Mouse (Mus musculus) G1E-ER4 (cell line): ENCODE results near the gene Sult5a1. TPM values are rescaled to one million over a fixed set of nuclear protein-coding genes. Genes with fewer than 3 reads are reported as not detected.

Source experiments
- GATA1 ChIP-seq: IDR thresholded peaks from one replicate; pipeline ENCODE4 v1.8.0; 2012; ENCODE audit warnings: low read length, inconsistent platforms
- polyA plus RNA-seq: library from polyadenylated mRNA; stranded (reverse); fragments of >175 nt; gene quantifications from 2 replicates; pipeline ENCODE4 v1.2.3, GENCODE M21; 2012

Gene Sult5a1
- polyA plus RNA-seq, 1 experiment: not detected

DNA sequence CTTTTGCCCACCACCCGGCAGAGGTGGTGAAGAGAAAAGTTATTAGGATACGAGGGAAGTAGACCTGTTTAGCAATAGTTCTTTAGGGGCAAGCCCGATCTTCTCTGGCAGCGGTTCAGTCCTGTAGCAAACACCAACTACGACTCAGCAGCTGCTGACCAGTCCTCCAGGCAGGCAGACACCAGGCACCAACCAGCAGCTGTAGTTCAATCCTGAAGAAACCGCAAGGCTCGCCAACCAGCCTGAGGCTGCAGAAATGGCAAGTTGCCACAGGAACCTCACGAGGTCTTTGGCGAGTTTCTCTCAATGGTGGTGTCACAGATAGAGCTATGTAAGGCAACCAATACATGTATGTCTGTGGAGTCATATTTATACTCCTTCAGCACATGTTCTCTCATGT is 45.2 kb downstream of the Sult5a1 start:
- TF ChIP-seq GATA1: no peak

DNA sequence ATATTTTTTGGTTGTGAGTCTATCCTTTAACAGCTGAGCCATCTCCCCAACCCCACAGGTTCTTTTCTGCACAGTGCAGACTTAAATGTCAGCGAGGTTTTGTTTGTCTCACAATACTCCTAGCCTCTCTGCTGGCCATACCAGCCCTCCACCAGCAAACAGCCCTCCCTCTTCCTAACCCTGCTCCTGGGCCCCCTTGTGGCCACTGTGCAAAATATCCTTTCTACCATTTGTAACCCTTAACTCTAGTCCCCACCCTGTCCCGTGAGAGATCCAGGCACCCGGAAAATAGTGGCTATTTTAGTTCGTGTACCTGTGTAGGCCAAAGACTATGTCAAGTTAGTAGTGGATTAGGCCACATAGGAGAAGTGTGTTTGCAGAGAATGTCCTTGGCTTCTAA is 47.5 kb downstream of the Sult5a1 start:
- TF ChIP-seq GATA1: no peak

DNA sequence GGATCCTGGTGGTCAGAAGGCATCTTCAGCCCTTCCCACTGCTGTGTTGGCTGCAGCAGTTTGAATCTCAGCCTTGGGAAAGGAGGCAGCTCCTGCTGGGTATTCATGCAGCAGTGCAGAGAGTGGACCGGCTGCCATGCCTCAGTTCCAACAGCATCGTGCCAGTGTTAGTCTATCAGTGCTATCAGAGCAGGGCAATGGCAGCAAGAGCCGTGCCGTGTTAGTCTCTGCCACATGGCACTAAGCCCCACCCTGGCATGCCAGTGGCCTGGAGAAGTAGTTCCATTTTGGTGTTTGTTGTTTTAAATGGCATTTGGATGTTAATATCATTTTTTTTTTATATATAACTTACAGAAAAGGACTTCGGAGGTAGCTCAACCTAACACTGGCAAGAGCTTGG is 49.2 kb downstream of the Sult5a1 start:
- no peak for TF ChIP-seq GATA1

DNA sequence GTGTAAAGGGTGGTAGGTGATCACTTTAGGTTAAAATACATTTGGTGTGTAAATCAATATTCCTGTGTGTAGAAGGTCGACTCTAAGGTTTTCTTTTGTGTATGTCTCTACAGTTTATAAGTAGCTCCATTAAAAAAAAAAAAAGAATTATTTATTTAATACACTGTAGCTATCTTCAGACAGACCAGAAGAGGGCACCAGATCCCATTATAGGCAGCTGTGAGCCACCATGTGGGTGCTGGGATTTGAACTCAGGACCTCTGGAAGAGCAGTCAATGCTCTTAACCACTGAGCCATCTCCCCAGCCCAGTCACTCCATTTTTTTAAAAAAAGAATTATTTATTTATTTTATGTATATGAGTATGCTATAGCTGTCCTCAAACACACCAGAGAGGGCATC is 50.1 kb downstream of the Sult5a1 start:
- TF ChIP-seq GATA1: no peak

DNA sequence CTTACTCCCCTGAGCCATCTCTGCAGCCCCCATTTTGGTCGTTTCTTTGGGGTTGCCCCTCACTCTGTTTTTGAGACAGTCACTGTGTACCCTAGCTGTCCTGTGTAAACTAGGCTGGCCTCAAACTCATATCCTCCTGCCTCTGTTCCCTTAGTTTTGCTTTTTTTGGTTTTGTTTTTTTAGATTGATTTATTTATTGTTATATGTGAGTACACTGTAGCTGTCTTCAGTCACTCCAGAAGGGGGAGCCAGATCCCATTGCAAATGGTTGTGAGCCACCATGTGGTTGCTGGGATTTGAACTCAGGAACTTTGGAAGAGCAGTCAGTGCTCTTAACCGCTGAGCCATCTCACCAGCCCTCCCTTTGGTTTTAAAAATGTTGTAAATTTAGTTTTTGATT is 51.6 kb downstream of the Sult5a1 start:
- no peak for TF ChIP-seq GATA1

DNA sequence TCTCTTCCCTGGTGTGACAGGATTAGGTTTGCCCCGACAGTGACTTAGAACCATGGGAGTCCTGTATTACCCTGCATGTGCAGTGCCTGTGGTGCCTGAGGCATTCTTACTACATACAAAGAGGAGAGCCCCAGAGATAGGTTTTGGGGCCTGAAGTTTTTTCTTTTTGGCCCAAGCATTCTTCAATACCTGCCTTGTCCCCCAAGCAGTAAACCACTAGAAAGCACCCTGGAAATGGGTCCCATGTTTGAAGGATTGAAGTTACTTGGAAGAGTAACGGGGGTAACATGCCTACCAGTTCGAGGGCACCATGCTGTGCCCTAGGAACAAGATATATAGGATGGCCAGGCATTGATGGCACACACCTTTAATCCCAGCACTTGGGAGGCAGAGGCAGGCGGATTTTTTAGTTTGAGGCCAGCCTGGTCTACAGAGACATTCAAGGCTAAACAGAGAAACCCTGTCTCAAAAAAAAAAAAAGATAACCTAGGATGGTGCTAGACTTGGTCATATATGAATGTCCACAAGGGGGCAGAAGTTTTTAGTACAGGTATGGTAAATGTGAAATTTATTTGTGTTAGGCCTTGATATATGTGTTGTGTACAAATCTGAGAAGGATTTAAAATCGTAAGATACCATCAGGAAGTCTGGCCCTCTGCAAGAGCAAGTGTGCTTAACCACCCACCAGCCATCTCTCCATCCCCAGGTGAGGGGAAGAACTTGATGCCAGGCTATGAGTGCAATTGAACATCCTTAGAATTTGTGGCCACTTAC is 52.4 kb downstream of the Sult5a1 start:
- TF ChIP-seq GATA1: no peak

DNA sequence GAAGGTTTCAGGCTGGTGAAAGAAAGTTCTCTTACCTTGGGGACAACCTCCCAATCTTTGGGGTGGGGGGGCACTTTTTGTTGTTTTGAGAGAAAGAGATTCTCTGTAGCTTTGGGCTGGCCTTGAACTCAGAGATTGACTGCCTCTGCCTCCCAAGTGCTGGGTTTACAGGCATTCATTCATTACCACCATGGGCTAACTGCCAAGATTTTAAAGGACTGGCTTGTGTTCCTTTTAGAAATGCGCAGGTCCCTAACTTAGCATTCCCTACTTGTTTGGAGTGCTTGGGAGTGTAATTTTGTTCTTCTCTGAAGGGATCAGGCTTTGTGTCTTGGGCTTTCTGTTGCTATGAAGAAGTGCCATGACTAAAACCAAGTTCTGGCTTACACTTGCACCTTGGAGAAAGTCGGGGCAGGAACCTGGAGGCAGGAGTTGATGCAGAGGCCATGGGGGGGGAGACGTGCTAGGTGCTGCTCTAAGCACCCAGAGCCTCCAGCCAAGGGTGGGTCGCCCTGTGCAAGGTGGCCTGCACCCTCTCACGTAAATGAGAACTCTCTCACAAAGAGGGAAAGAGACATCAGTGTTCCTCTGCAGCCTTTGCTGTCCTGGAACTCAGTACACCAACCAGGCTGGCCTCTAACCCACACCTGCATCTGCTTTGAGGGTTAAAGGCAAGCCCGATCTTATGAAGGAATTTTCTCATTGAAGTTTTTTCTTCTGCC is 53.9 kb downstream of the Sult5a1 start:
- no peak for TF ChIP-seq GATA1

DNA sequence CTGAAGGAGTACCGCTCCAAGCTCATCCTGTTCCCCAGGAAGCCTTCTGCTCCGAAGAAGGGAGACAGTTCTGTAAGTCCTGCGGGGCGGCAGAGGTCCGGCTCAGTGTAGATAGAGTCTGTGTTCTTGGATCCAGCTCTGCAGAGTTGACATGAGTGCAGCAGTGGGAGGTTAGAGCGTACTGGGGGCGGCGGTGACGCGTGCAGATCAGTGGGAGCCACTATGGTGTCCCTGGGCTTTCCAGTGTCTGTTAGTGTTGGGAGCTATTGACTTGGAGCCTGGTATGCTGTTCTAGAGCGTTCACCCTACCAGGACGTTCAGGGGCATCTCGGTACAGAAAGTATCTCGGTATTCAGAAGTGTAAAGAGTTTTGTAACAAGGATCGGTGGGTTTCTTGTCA is 54.8 kb downstream of the Sult5a1 start:
- no peak for TF ChIP-seq GATA1

DNA sequence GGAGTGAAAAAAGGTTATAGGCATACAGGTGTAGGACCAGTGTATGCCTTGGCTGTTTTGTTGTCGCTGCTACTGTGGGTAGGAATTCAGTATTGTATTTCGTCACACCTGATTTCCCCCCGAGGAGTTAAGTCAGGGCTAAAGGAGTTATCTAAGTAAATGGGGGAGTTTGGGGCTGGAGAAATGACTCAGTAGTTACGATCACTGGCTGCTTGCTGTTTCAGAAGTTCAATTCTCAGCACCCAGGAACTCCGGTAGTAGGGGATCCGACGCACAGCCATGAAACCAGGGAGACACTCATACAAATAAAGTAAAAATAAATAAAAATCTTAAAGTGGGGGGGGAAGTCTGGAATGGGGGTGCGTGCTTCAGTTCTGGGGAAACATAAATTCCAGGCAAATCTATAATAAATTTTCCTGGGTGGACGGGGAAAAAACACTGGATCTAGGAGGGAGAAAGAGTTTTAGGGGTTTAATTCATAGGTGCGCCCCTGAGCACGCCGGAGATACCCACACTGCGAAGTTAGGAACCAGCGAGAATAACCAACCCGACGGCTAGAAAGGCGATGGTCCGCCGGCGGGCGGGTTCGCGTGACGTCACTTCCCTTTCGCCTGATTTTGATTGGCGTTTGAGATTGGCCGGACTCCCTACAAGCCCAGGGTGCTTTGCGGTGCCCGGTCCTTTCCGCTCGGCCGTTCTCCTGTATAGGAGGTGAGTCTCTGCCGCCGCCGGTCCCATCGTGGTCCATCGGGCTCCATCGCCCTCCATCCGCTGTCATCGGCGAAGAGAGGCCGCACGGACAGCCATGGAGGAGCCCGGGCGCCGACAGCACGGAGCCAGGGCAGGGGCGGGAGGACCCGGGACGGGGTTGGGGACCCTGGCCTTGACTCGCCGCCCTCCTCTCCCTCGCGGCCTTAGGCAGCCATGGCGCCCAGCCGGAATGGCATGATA is 56.1 kb downstream of the Sult5a1 start, which contains the start of gene Rpl13:
Gene Rpl13 (plus strand): TSS at position 616 of the 951 bp plus-strand sequence.
- TF ChIP-seq GATA1: no peak

DNA sequence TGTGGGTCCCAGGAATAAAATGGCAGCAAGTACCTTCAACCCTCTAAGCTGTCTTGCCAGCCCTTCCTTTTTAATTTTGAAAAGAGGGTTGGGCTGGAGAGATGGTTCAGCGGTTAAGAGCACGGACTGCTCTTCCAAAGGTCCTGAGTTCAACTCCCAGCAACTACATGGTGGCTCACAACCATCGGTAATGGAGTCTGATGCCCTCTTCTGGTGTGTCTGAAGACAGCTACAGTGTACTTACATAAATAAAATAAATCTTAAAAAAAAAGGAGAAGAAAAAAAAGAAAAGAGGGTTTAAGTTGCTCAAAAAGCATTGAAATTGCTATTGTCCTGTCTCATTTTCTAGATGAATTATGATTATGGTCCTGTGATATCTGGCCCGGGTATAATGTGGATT is 56.9 kb downstream of the Sult5a1 start:
- TF ChIP-seq GATA1: no peak

DNA sequence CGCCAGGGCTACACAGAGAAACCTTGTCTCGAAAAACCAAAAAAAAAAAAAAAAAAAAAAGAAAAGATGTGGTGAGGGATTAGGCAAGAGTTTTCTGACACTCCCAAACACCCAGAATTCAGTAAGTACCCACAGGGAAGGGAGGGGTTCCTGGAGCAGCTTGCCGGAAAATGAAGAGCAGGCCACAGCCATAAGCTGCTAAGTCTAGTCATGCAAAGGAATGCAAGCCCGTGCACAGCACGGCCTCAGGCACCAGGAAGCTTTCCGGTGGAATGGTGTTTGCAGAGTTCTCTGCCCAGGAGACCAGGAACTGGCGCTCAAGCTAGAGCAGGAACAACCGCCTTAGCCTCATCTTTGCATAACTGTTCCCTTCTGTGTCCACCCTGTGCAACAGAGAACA is 57.8 kb downstream of the Sult5a1 start:
- TF ChIP-seq GATA1: no peak

DNA sequence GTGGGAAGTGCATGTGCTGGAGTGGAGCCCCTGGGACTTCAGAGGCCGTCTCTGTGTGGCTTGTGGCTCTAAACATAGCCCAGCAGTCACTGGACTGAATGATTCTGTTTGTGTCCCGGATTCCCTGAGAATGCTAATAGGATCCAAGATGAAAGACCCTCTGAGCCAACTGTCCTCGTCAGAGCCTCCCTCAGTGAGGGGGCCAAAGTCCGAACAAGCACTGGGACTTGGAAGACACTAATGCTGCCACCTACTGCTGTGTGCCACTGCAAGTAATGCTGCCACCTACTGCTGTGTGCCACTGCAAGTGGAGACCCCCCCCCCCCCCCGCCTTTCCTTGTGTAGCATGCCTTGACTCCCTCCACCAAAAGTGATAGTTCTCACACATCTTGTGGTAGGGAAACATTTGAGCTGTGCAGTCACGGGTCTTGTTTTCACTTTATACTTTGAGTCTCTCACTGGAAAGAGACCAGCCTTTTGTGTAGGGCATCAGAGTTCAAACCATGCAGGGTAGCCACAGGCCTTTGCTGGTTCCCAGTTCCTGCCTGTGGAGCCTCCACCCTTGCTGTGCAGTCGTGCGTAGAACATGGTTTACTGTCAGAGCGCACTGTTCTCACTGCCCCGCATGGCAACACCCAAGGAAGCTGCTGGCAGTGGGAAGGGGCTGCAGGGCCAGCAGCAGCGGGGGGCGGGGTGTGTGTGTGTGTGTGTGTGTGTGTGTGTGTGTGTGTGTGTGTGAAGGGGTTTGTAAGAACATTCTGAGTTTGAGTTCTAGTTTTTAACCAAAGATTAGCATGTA is 60.1 kb downstream of the Sult5a1 start:
- TF ChIP-seq GATA1: no peak

DNA sequence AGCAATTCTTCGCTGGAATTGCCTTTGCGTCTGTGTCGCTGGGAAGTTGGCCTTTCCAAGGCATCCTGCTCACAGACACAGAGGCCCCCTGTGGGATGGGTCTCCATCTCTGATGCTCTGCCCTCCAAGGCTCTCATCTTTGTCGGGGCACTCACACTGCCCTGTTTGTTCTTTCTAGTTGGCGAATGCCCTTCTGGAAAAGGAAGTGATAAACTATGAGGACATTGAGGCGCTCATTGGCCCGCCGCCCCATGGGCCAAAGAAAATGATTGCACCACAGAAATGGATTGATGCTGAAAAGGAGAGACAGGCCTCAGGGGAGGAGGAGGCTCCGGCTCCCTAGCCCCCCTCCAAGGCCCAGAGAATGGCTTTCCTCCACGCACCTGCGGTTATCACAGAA is 60.9 kb downstream of the Sult5a1 start:
- no peak for TF ChIP-seq GATA1

Other genes starting within 250 kb of the Sult5a1 start
- gene Ankrd11, start 116.0 kb downstream of the Sult5a1 start, polyA plus RNA-seq: 116 and 137 TPM in 2 replicates
- gene Spg7, start 95.4 kb downstream of the Sult5a1 start, polyA plus RNA-seq: 42.9 and 50.3 TPM in 2 replicates
- 3,898 and 4,864 TPM in 2 replicates for gene Rpl13, start 56.0 kb downstream of the Sult5a1 start, polyA plus RNA-seq
- gene Cpne7, start 40.9 kb downstream of the Sult5a1 start, polyA plus RNA-seq: 15.3 and 20.9 TPM in 2 replicates
- gene Dpep1, start 27.9 kb upstream of the Sult5a1 start, polyA plus RNA-seq: not detected in 2 replicates
- gene Chmp1a, start 54.4 kb upstream of the Sult5a1 start, polyA plus RNA-seq: 46.9 and 51.5 TPM in 2 replicates
- 0.21 and 0.54 TPM in 2 replicates for gene Spata33, start 54.5 kb upstream of the Sult5a1 start, polyA plus RNA-seq
- gene Cdk10, start 66.5 kb upstream of the Sult5a1 start, polyA plus RNA-seq: 69.4 and 91.1 TPM in 2 replicates
- gene Spata2l, start 77.9 kb upstream of the Sult5a1 start, polyA plus RNA-seq: 4.9 and 6.5 TPM in 2 replicates
- gene Zfp276, start 95.9 kb upstream of the Sult5a1 start, polyA plus RNA-seq: 7.1 and 8.6 TPM in 2 replicates
- gene Vps9d1, start 96.0 kb upstream of the Sult5a1 start, polyA plus RNA-seq: 65.3 and 87.9 TPM in 2 replicates
- 51.2 and 55.3 TPM in 2 replicates for gene Fanca, start 160.3 kb upstream of the Sult5a1 start, polyA plus RNA-seq
- 0.22 and 0.26 TPM in 2 replicates for gene Spire2, start 174.4 kb upstream of the Sult5a1 start, polyA plus RNA-seq
- 96.6 and 104 TPM in 2 replicates for gene Tcf25, start 215.4 kb upstream of the Sult5a1 start, polyA plus RNA-seq
- 0.02 and 0.03 TPM in 2 replicates for gene Mc1r, start 248.8 kb upstream of the Sult5a1 start, polyA plus RNA-seq